Mouse (Mus musculus) lung, adult 2 months (tissue): Measurements from ENCODE around the gene Arhgap19.

ENCODE experiments used
- CTCF ChIP-seq: fragments of 200-500 bp; IDR thresholded peaks from 2 replicates; pipeline ENCODE4 v1.5.1; 2011; ENCODE audit warnings: mild to moderate bottlenecking, low read length, control low read depth; ENCODE audit not compliant: insufficient read depth
- POLR2A ChIP-seq: fragments of 200-500 bp; IDR thresholded peaks from 2 replicates; pipeline ENCODE4 v1.6.1; 2011; ENCODE audit warnings: low read depth, mild to moderate bottlenecking, control low read depth, low read length, borderline replicate concordance; ENCODE audit errors: extremely low read depth

DNA sequence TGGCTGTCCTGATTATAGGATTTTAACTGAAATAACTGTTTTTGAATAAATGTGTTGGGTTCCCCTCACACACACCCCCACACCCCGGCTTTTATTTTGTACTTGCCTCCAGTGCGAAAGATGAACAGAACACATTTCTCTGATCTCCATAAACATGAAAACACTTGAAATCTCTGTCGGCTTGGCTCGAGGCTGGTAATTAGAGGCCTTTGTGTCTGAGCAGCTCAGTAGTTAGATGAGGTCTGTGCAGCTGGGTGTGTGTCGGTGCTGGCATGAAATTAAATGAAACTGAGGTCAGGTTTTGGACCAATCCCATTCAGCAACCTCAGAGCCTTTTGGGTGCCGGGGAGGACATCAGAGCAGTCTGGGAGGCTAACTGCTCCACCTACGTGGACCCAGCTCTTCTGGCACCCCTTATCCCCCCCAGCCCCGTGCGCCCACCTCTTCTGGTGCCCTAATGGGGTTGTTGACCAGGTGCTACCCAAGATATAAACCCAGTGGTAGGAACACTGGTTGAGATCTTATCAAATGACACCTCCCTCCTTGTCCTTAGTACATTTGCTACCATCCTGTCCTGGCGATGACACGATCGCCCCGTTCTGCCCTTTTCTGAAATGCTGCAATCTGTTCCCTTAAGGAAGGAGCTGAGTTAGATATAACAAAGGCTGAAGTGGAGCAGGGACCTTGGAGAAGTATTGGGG, 30.8 kb upstream of the Arhgap19 start:
- TF ChIP-seq CTCF (no peak), POLR2A (no peak)
